9 mouse cellular contexts compared by ENCODE assay signal in the genomic region with DNA sequence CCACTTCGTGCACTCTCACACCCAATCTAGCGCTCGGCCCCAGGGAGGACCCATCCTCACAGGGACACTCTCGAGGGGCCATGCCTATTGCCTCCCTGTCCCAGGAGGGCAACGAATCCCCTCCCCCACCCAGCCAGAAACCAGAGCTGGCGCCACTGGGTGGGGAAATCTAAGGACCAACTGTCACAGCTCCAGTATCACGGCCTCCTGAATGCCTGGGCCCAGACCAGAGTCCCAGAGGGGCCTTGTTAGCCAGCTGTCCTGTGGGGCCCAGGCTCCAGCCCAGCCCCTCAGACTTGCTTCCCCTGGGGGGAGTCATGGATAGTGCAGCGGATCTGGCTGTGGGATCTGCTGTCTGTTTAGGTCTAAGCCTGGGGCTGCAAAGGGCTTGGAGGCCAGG. TPM values are rescaled to one million over a fixed set of nuclear protein-coding genes. Genes with fewer than 3 reads are reported as not detected.
A peak's percentile ranks its signal among the peaks of the same experiment; 100 is the strongest.
DNase-seq lines count a peak whose midpoint lies in the region; ATAC-seq and TF ChIP-seq lines count a peak whose summit lies in the region.
"Had no signal": no experiment of that assay in that cellular context is flagged by ENCODE, and none has a peak within 500 bp of the region (broad histone marks: within the 10 kb centered on the region; RNA-seq: fewer than 3 reads in every experiment).

No protein-coding gene starts in this region.

- H3K4me2 ChIP-seq in intestine, embryonic 14.5 days (ENCODE audit: low read length), result peak overlapping the region; percentile 3; the same call in 1 of the 2 replicates
- H3K4me2 ChIP-seq in intestine, postnatal 0 days (replicated peaks; ENCODE audit: low read depth), result no peak overlapping the region
- peak overlapping the region; percentile 29 for H3K4me2 ChIP-seq in embryonic facial prominence, embryonic 12.5 days (replicated peaks)
- H3K4me2 ChIP-seq in hindbrain, embryonic 13.5 days, result peak overlapping the region; percentile 98
- peak overlapping the region; percentile 44 for H3K4me2 ChIP-seq in midbrain, embryonic 16.5 days (ENCODE audit: low read length)

- no peak for DNase-seq in intestine, embryonic 14.5 days (ENCODE audit: low spot score)
- no peak for DNase-seq in urinary bladder, postnatal 25 days (ENCODE audit: low spot score)
- DNase-seq in layer of hippocampus, adult 8-10 months (ENCODE audit: low spot score in 2 of 2), result no peak

- 41% methylated on average over 8 of the region's 8 CpGs for WGBS in intestine, embryonic 14.5 days
- WGBS in intestine, postnatal 0 days, result 60% methylated on average over 8 of the region's 8 CpGs
- WGBS in embryonic facial prominence, embryonic 12.5 days, result 24% methylated on average over 8 of the region's 8 CpGs
- 29% methylated on average over 8 of the region's 8 CpGs for WGBS in hindbrain, embryonic 13.5 days
- 26% methylated on average over 8 of the region's 8 CpGs for WGBS in midbrain, embryonic 16.5 days

- 0 out of 2 replicates have a peak overlapping the region, but pooled peaks have one; percentile 7 for H3K9ac ChIP-seq in intestine, embryonic 14.5 days (ENCODE audit: low read length)
- no peak overlapping the region for H3K9ac ChIP-seq in intestine, postnatal 0 days (ENCODE audit: low read depth, low read length)
- H3K9ac ChIP-seq in embryonic facial prominence, embryonic 12.5 days, result peak overlapping the region; percentile 34
- H3K9ac ChIP-seq in hindbrain, embryonic 13.5 days, result peak overlapping the region; percentile 73
- peak overlapping the region; percentile 58 for H3K9ac ChIP-seq in midbrain, embryonic 16.5 days (ENCODE audit: low read depth, low read length)

- no peak for TF ChIP-seq CTCF in intestine, postnatal 0 days (IDR thresholded peaks at IDR 0.05; ENCODE audit: low read depth)

- no peaks in the 10 kb centered on the region for H3K27me3 ChIP-seq in intestine, embryonic 14.5 days (replicated peaks; ENCODE audit: control insufficient read depth, insufficient read depth, low read length)
- H3K27me3 ChIP-seq in intestine, postnatal 0 days (replicated peaks; ENCODE audit: control insufficient read depth, insufficient read depth, low read length), result no peaks in the 10 kb centered on the region
- no peaks in the 10 kb centered on the region for H3K27me3 ChIP-seq in embryonic facial prominence, embryonic 12.5 days
- H3K27me3 ChIP-seq in hindbrain, embryonic 13.5 days, result no peaks in the 10 kb centered on the region
- no peaks in the 10 kb centered on the region for H3K27me3 ChIP-seq in midbrain, embryonic 16.5 days (ENCODE audit: control insufficient read depth, insufficient read depth, low read depth, low read length)

- H3K36me3 ChIP-seq in intestine, embryonic 14.5 days (ENCODE audit: control insufficient read depth, insufficient read depth, low read length), result peaks cover 13% of the 10 kb centered on the region
- no peaks in the 10 kb centered on the region; the same call in 1 of the 2 replicates for H3K36me3 ChIP-seq in intestine, postnatal 0 days (ENCODE audit: control insufficient read depth, insufficient read depth)
- H3K36me3 ChIP-seq in embryonic facial prominence, embryonic 12.5 days, result peaks cover 24% of the 10 kb centered on the region
- H3K36me3 ChIP-seq in hindbrain, embryonic 13.5 days, result peaks cover 25% of the 10 kb centered on the region
- H3K36me3 ChIP-seq in midbrain, embryonic 16.5 days (ENCODE audit: control insufficient read depth, insufficient read depth, low read length), result no peaks in the 10 kb centered on the region; the same call in 1 of the 2 replicates

- H3K4me3 ChIP-seq in intestine, embryonic 14.5 days (ENCODE audit: low read depth, low read length), result no peak overlapping the region
- H3K4me3 ChIP-seq in intestine, postnatal 0 days (ENCODE audit: low read depth, low read length), result no peak overlapping the region
- H3K4me3 ChIP-seq in embryonic facial prominence, embryonic 12.5 days, result no peak overlapping the region
- H3K4me3 ChIP-seq in hindbrain, embryonic 13.5 days, result peak overlapping the region; percentile 25
- peak overlapping the region; percentile 3; the same call in 1 of the 2 replicates for H3K4me3 ChIP-seq in midbrain, embryonic 16.5 days (ENCODE audit: low read depth, low read length)

- H3K27ac ChIP-seq in intestine, embryonic 14.5 days (ENCODE audit: low read depth), result no peak overlapping the region
- no peak overlapping the region for H3K27ac ChIP-seq in intestine, postnatal 0 days (ENCODE audit: low read depth, low read length)
- peak overlapping the region; percentile 48 for H3K27ac ChIP-seq in embryonic facial prominence, embryonic 12.5 days
- peak overlapping the region; percentile 72 for H3K27ac ChIP-seq in hindbrain, embryonic 13.5 days
- H3K27ac ChIP-seq in midbrain, embryonic 16.5 days (ENCODE audit: low read length), result peak overlapping the region; percentile 26; the same call in 1 of the 2 replicates

- peaks cover 40% of the 10 kb centered on the region for H3K4me1 ChIP-seq in intestine, embryonic 14.5 days (replicated peaks; ENCODE audit: control insufficient read depth, insufficient read depth, low read length)
- H3K4me1 ChIP-seq in intestine, postnatal 0 days (replicated peaks; ENCODE audit: control insufficient read depth, insufficient read depth, low read length), result no peaks in the 10 kb centered on the region; the same call in 1 of the 2 replicates
- peaks cover 36% of the 10 kb centered on the region for H3K4me1 ChIP-seq in embryonic facial prominence, embryonic 12.5 days
- peaks cover 55% of the 10 kb centered on the region for H3K4me1 ChIP-seq in hindbrain, embryonic 13.5 days (replicated peaks)
- H3K4me1 ChIP-seq in midbrain, embryonic 16.5 days (ENCODE audit: control insufficient read depth, insufficient read depth, low read length), result peaks cover 46% of the 10 kb centered on the region

- H3K9me3 ChIP-seq in intestine, embryonic 14.5 days (ENCODE audit: control insufficient read depth, low read length), result no peaks in the 10 kb centered on the region
- H3K9me3 ChIP-seq in intestine, postnatal 0 days (ENCODE audit: control insufficient read depth), result no peaks in the 10 kb centered on the region
- H3K9me3 ChIP-seq in embryonic facial prominence, embryonic 12.5 days, result no peaks in the 10 kb centered on the region
- no peaks in the 10 kb centered on the region for H3K9me3 ChIP-seq in hindbrain, embryonic 13.5 days
- H3K9me3 ChIP-seq in midbrain, embryonic 16.5 days (replicated peaks; ENCODE audit: control insufficient read depth, low read length, poor library complexity, severe bottlenecking), result no peaks in the 10 kb centered on the region

- no peak for ATAC-seq in intestine, embryonic 14.5 days (replicated peaks; ENCODE audit: low FRiP score, low TSS enrichment, low read depth)
- no peak for ATAC-seq in intestine, postnatal 0 days
- no peak for ATAC-seq in embryonic facial prominence, embryonic 12.5 days (ENCODE audit: insufficient number of reproducible peaks, insufficient read depth, low FRiP score, low TSS enrichment)
- ATAC-seq in hindbrain, embryonic 13.5 days (ENCODE audit: low FRiP score), result no peak
- no peak for ATAC-seq in midbrain, embryonic 16.5 days
- ATAC-seq in cerebellum, adult (ENCODE audit: insufficient number of reproducible peaks, low FRiP score, low TSS enrichment), result no peak

RNA-seq across cellular contexts. Expression of a gene that starts 4.6 kb away (rescaled TPM):
- 19.8 and 23.8 TPM in 2 replicates for polyA plus RNA-seq in intestine, embryonic 14.5 days (2014; fragmentation: Nextera tagmentation; extraction: Ambion mirVana)
- 2.8 TPM in 2 replicates for polyA plus RNA-seq in intestine, postnatal 0 days (2015; fragmentation: Nextera tagmentation; extraction: Ambion mirVana)
- 36.3 and 37.7 TPM in 2 replicates for polyA plus RNA-seq in embryonic facial prominence, embryonic 12.5 days (2016; fragmentation: Nextera tagmentation; extraction: Ambion mirVana)
- 38.9 and 40.0 TPM in 2 replicates for polyA plus RNA-seq in hindbrain, embryonic 13.5 days (2015; fragmentation: Nextera tagmentation; extraction: Ambion mirVana)
- polyA plus RNA-seq in midbrain, embryonic 16.5 days (2015; fragmentation: Nextera tagmentation; extraction: Ambion mirVana), result 28.6 and 33.0 TPM in 2 replicates
- total RNA-seq in layer of hippocampus, adult 8-10 months (2022), result 1 to 10 TPM; 2.4 to 2.8 (median 2.6) TPM

RNA-seq across cellular contexts. Expression of a gene that starts 17.8 kb away (rescaled TPM):
- polyA plus RNA-seq in intestine, embryonic 14.5 days (2014; fragmentation: Nextera tagmentation; extraction: Ambion mirVana), result 86.0 and 96.0 TPM in 2 replicates
- polyA plus RNA-seq in intestine, postnatal 0 days (2015; fragmentation: Nextera tagmentation; extraction: Ambion mirVana), result 92.5 and 96.5 TPM in 2 replicates
- 109 and 113 TPM in 2 replicates for polyA plus RNA-seq in embryonic facial prominence, embryonic 12.5 days (2016; fragmentation: Nextera tagmentation; extraction: Ambion mirVana)
- 31.9 and 35.0 TPM in 2 replicates for polyA plus RNA-seq in hindbrain, embryonic 13.5 days (2015; fragmentation: Nextera tagmentation; extraction: Ambion mirVana)
- 51.0 and 59.7 TPM in 2 replicates for polyA plus RNA-seq in midbrain, embryonic 16.5 days (2015; fragmentation: Nextera tagmentation; extraction: Ambion mirVana)
- total RNA-seq in layer of hippocampus, adult 8-10 months (2022), result 10 to 100 TPM; 38.0 to 45.6 (median 40.2) TPM

RNA-seq across cellular contexts. Expression of a gene that starts 20.5 kb away (rescaled TPM):
- polyA plus RNA-seq in intestine, embryonic 14.5 days (2014; fragmentation: Nextera tagmentation; extraction: Ambion mirVana), result 55.6 and 56.9 TPM in 2 replicates
- 79.5 and 89.2 TPM in 2 replicates for polyA plus RNA-seq in intestine, postnatal 0 days (2015; fragmentation: Nextera tagmentation; extraction: Ambion mirVana)
- 4.0 and 5.5 TPM in 2 replicates for polyA plus RNA-seq in embryonic facial prominence, embryonic 12.5 days (2016; fragmentation: Nextera tagmentation; extraction: Ambion mirVana)
- not detected in 2 replicates for polyA plus RNA-seq in hindbrain, embryonic 13.5 days (2015; fragmentation: Nextera tagmentation; extraction: Ambion mirVana)
- polyA plus RNA-seq in midbrain, embryonic 16.5 days (2015; fragmentation: Nextera tagmentation; extraction: Ambion mirVana), result 0.69 TPM in 1 of 2 replicates, not detected in the other
- 1 to 10 TPM in 1 of 4 experiments, not detected in 3; 1.5 TPM for total RNA-seq in layer of hippocampus, adult 8-10 months (2022)
- total RNA-seq: hematopoietic stem cell, adult 5-6 weeks had no signal

RNA-seq across cellular contexts. Expression of a gene that starts 25.3 kb away (rescaled TPM):
- polyA plus RNA-seq in intestine, embryonic 14.5 days (2014; fragmentation: Nextera tagmentation; extraction: Ambion mirVana), result 98.9 and 102 TPM in 2 replicates
- polyA plus RNA-seq in intestine, postnatal 0 days (2015; fragmentation: Nextera tagmentation; extraction: Ambion mirVana), result 171 and 183 TPM in 2 replicates
- polyA plus RNA-seq in embryonic facial prominence, embryonic 12.5 days (2016; fragmentation: Nextera tagmentation; extraction: Ambion mirVana), result 144 and 146 TPM in 2 replicates
- 179 and 182 TPM in 2 replicates for polyA plus RNA-seq in hindbrain, embryonic 13.5 days (2015; fragmentation: Nextera tagmentation; extraction: Ambion mirVana)
- 181 and 193 TPM in 2 replicates for polyA plus RNA-seq in midbrain, embryonic 16.5 days (2015; fragmentation: Nextera tagmentation; extraction: Ambion mirVana)
- 100 to 1,000 TPM in 3 of 4 experiments, 10 to 100 TPM in 1; 89.2 to 111 (median 106) TPM for total RNA-seq in layer of hippocampus, adult 8-10 months (2022)

RNA-seq across cellular contexts. Expression of a gene that starts 26.0 kb away (rescaled TPM):
- 59.0 and 60.8 TPM in 2 replicates for polyA plus RNA-seq in intestine, embryonic 14.5 days (2014; fragmentation: Nextera tagmentation; extraction: Ambion mirVana)
- 17.3 and 19.2 TPM in 2 replicates for polyA plus RNA-seq in intestine, postnatal 0 days (2015; fragmentation: Nextera tagmentation; extraction: Ambion mirVana)
- polyA plus RNA-seq in embryonic facial prominence, embryonic 12.5 days (2016; fragmentation: Nextera tagmentation; extraction: Ambion mirVana), result 57.5 and 63.7 TPM in 2 replicates
- 36.7 and 38.3 TPM in 2 replicates for polyA plus RNA-seq in hindbrain, embryonic 13.5 days (2015; fragmentation: Nextera tagmentation; extraction: Ambion mirVana)
- 39.8 and 41.3 TPM in 2 replicates for polyA plus RNA-seq in midbrain, embryonic 16.5 days (2015; fragmentation: Nextera tagmentation; extraction: Ambion mirVana)
- total RNA-seq in layer of hippocampus, adult 8-10 months (2022), result 100 to 1,000 TPM in 2 of 4 experiments, 10 to 100 TPM in 2; 96.1 to 118 (median 107) TPM

Comparison
In these comparisons a context has a peak if more than half of its experiments do, and no peak if none do; other contexts are left out.
1. H3K27ac ChIP-seq: peak in embryonic facial prominence, embryonic 12.5 days (single experiment), hindbrain, embryonic 13.5 days (single experiment) and midbrain, embryonic 16.5 days (single experiment); none in intestine, embryonic 14.5 days (single experiment) and intestine, postnatal 0 days (single experiment).
2. H3K4me3 ChIP-seq: peak in hindbrain, embryonic 13.5 days (single experiment) and midbrain, embryonic 16.5 days (single experiment); none in intestine, embryonic 14.5 days (single experiment), intestine, postnatal 0 days (single experiment) and embryonic facial prominence, embryonic 12.5 days (single experiment).